Mouse (Mus musculus): ENCODE measurements around the gene Ndufc2. TPM values are rescaled to one million over a fixed set of nuclear protein-coding genes. Genes with fewer than 3 reads are reported as not detected.

Gene Ndufc2
- total and polyA plus RNA-seq, 3 experiments, result 263 to 364 (median 264) TPM

DNA sequence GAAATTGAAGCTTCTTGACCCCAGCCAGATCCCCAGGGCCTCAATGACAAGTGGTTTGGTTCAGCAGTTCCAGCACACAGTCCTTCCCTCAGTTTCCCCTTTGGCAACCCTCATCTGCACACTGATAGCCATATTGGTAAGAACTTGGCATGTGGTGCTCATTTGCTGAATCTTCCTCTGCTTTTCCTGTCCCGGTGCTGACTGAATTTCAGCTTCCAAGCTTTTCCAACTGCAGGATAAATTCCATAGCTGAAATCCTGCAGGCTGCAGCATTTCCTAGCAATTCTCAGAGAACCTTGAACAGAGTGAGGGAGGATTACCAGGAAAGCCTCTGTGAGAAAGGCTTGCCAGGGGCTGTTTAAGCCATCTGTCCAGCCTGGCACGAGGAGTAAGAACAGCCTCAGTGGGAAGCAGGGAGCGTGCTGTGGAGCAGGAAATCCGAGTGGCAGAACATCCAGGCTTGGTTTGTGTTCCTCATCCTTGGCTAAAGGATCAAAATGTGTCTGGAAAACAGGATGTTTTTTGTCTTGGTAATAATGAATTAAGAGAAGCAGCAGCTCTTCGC lies 12.9 kb upstream of the Ndufc2 start:
- DNase-seq, result no peak

DNA sequence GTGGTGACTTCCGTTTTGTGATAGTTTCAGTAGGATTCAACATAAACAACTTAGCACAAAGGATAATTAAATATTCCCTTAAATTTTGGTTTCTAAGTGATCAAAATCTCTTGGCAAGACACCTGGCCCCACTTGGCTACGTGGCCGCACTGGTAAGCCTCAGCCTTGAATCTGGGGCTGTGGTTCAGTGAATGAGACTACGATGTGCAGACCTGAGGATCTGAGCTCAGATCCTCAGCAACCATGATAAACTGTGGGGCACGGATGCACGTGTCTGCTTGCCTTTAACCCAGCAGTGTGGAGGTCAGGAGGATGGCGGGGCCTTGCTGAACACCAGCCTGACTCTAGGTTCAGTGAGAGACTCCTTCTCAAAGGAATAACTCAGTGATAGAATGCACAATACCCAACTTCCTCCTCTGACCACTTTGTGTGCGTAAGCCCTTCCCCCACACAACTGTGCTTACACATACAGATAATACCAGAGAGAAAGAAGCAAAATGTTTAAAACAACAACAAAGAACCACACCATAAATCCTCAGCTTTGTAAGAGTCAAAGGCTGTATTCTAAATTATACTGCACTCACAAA lies 12.1 kb upstream of the Ndufc2 start:
- DNase-seq, result no peak

DNA sequence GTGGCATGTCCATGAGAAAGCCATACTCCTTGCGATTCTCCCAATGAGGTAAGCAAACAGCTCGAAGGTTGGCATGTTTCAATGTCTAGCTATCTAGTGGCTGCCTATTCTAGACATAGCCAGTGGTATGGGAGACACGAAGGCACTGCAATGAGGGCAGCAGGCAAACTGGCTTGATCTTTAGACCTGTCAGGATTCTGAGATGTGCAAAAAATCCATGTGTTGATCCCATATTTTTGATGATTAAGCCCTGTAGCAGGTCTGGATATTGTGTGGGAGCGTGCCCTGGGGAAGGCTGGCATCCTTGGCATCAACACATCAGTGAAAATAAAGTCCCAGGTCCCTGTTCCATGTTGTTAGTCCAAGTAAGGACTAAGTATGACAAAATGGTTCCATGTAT lies 11.3 kb upstream of the Ndufc2 start:
- no peak for DNase-seq

DNA sequence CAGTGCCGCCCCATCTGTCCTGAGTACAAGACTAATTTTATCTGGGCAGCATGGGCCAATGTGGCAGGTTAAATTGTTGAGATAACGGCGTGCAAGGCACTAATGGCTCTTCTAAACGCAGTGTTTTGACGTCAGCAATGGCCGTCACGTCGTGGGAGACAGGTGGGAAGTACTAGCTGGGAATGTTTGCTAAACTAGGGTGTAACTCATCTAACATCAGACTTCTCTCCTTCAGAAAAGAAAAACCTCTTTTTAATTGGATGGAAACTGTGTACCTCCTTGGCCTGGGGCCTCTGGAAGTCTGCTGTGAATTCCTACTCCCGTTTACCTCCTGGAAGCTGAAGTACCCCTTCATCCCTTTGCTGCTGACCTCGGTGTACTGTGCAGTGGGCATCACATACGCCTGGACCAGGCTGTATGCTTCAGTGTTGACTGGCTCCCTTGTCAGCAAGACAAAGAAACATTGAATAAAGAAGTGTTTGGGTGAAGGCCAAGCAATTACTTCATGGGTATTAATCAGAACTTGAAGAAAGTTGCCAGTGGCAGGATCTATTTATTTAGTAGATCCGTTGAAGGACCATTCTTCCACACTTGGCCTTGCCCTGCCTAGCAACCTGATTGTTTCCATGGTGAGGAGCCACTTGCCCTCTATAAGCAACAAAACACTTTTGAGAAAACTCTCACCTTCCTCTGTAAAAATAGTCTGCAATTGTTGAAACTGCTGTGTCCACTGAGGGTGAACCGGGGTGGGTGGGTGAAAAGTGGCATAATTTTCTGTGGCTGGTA lies 8.3 kb upstream of the Ndufc2 start:
- DNase-seq, result no peak

DNA sequence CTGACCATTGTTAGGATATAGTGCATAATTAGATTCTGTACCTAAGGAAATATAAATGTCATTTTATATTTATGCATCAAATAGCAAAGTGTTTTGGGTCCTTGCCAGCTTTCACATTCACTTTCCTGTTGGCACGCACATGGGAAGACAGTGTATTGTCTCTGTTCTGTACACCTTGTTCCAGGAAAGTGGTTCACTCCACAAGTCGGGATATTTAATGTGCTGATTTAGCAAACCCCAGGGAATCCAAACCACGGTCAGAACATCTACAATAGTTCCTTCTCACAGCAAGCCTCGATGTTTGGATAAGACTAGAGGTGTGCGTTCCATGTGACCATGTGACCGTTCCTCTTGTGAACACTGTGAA lies 7.7 kb upstream of the Ndufc2 start:
- DNase-seq, result no peak

DNA sequence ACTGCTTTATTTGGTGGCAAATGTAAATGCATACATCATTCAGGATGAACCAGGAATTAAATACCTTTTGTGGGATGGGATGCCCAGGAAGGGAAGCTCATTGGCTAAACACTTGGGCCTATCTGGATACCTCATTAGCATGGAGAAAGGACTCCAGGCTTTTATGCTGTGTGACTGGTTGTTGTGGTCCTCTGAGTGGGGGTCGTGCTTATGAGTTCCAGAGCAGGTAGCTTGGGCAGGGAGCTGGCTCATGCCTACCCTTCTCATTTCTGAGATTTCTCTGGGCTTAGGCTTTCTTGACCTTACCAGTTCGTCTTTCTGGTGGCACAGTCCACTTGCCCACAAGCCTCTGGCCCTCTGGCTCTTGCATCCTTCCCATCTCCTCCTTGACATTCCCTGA lies 5.4 kb upstream of the Ndufc2 start:
- DNase-seq, result no peak

DNA sequence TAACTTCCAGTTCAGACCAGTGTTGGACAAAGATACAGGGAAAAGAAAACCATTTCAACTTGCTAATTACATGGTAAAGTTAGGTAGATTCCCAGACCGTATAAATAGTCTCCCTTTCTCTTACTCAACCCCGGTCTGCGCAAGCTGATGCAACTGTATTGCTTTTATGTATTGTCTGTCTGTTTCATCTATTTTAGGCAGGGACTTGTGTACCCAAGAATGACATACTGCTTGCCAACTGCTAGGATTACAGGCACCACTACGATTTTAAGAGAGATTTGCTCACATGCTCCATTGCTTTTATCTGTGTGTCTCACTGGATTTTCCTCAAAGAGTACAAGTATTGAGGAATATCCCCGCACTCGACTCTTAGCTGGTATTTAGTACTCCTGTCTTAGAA lies 860 bp upstream of the Ndufc2 start:
- no peak for DNase-seq

DNA sequence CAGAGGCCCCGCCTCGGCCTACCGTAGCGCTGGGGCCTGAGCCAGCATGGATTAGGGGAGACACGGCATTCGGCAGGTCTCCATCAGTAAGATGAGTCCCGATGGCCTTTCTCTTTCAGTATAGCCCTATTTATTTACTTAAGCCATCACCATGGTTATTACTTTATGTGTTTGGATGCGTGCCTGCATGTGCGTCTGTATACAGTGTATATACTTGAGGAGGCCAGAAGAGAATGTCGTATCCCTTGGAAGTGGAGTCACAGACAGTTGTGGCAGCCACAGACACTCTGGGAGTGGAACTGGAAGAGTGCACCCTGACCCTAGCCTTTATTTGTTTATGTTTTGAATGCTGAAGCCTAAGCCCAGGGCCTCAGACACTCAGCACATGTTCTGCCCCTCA lies 7.3 kb downstream of the Ndufc2 start:
- no peak for DNase-seq

DNA sequence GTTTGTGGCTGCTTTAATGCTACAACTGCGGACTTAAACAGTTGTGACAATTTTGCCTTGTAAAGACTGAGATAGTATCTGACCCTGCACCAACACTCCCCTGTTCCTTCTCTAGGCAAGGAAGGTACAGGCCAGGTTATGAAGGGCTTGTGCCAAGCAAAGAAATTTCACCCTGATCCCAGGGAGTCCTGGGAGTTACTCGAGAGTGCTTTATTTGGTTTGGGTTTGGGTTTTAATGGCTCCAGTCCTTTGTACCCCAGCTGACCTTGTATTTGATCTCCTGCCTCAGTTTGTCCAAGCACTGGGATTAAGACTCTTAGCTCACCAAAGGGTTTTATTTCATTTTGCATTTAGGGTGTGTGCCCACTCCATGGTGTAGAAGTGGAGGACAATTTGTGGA lies 11.3 kb downstream of the Ndufc2 start:
- DNase-seq, result no peak

DNA sequence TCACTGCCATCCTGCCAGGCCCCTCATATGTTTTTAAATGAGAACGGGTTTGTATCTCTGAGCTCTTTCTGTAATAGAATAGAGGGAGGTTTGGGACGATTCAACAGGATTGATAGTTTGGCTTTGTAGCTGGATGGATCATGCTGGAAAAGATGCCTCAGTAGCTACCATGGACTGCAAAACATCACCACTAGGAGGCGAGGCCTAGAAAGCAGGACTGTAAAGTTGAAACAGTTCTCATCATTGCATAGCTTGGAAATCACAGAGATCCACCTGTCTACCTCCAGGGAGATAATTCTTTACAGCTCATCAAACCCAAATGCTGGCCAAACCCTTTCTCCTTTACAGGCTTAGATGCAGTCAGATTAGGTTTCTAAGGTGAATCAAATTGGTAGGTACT lies 11.8 kb downstream of the Ndufc2 start:
- no peak for DNase-seq

DNA sequence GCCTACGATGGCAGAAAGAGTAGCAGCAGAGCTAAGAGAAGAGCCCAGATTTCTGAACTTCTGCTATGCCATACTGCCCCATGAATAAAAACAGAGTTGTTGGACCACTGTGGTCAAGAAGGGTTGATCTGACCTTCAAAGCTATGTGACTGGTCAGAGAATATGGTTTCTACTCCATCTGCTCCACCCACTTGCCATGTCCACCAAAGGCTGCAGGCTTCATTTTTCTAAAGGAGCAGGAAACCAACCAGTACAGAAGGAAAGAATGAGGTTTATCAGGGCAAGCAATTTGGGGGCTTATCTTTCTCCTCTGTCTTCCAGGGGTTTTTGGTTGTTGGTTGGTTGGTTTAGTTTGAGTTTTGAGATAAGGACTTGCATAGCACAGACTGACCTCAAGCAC lies 14.2 kb downstream of the Ndufc2 start:
- DNase-seq, result no peak

DNA sequence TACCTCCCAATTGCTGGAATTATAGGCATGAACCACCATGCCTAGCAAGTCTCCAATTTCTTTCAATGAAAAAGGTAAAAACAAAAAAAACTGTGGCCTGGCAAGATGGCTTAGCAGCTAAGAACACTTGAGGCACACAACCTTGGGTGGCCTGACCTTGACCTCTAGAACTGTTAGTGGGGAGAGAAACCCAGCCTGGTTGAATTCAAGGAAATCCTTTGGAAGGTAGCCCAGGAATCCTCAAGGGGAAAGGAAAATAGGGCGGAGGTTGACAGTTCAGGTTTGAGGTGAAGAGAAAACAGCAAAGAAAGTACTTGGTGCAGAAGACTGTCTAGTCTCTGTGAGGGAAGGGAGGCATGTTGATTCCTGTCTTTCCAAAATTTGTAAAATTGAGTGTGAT lies 14.6 kb downstream of the Ndufc2 start:
- peak; percentile 73 for DNase-seq

DNA sequence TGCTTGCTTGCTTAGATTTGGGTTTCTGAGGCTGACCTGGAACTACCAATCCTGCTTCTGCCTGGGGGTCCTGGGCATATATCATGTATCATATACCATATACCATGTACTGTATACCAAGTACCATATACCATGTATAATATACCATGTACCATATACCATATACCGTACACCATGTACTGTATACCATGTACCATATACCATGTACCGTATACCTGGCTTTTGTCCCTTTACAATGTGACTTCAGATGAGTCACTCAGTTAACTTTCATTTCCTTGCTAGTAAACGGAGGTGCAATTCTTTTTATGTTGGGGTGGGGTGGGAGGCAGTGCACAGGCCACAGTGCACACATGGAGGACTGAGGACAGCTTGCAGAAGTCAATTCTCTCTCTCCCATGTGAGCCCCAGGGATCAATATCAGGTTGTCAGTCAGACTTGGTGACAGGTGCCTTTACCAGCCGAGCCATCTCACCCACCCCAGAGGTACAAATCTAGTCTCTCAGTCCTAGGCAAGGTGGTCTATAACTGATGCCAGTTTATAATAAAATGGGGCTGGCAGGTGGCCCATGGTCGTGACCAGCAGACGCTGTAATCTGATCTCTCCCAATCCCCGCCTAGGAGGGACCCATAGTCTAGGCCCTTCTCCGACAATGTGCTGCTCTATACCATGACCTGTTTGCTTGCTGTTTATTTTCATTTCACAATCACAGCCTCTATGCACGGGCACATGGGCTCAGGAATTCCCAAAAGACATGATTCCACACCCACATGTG lies 15.3 kb downstream of the Ndufc2 start:
- no peak for DNase-seq

DNA sequence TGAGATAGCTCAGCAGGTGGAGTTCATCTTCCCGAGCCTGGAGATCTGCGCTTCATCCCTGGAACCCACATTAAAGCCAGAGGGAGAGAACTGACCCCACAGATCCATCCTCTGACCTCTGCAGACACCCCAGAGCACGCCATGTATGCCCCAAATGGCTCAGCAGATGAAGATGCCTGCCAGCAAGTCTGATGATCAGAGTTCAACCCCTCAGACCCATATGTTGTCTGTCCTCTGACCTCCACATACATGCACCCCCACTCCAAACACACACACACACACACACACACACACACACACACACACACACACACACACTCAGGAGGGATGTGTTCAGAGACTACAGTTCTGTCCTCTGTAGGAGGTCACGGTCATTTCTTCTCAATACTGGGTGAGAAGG lies 16.7 kb downstream of the Ndufc2 start:
- DNase-seq, result no peak

DNA sequence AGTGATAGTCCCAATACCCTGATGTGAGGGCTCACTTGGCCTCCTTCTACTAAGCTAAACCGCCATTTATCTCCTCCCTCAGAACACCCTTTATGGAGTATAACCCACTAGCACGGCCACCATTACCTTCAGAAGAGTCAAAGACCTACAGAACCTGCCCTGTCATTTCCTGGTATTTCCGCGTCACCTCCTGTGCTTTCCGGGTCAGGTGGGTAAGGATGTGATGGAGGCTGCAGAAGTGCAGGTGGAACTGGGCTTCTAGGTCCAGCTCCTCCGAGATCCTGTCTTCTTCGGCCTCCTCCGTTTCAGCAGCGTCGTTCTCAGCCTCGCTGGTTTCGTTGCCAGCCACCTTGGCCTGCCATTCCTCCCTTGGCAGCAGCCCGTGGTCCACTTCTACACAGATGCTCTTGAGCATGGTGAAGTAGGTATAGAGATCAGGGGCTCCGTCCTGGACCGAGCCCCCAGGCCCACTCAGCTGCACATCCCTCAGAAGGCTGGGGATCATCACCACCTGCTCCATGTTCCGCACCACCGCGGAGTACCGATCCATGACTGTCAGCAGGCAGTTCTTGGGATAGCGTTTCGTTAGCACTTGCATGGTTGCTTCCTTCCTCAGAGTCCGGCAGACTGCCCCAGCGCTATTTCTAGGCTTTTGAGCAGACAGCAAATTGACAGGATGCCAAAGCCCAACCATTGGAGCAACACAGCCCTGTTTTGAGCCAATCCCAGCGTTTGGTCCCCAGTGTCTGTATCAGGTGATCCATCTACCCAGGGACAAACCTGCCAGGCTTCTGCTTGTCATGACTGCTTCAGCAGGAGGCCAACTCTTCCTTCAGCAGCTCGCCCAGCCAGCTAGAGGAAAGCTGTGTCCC lies 17.3 kb downstream of the Ndufc2 start, which contains the start of gene Thrsp:
TSS of gene Thrsp (minus strand) at position 825 of the 872 bp plus-strand sequence.
- peak; percentile 87 for DNase-seq

DNA sequence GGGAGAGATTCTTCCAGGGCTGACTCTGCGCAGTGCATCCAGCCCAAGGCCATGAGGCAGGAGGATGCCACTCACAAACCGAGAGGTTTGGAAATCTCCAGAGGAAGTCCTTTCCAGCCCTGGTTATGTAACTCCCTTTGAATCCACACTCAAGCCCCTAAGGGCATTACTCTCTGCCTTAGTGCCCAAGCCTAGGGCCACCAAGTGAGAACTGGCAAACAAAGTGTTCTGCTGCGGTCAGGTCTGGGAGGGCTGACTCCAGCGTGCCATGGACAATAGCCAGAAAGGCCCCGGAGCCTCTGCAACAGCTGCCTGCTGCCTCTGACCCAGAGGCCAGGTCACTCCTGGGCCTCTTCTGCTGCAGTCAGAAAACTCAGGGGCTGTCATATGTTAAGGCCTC lies 18.9 kb downstream of the Ndufc2 start:
- DNase-seq, result peak; percentile 85

DNA sequence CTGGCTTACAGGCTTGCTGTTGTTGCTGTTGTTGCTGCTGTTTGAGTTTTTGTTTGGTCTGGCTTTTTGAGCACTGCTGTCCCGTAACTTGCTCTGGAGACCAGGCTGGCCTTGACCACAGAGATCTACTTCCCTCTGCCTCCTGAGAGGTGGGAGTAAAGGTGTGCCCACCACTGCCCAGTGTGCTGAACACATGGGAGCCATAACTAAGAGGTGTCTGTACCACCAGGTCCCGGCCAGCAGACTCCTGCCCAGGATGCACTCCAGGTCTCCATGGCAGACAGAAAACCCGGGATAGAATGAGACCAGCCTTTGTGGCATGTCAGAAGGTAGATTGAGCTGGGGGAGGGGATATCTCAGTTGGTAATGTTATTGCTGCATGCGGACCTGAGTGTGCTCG lies 19.4 kb downstream of the Ndufc2 start:
- DNase-seq, result no peak

DNA sequence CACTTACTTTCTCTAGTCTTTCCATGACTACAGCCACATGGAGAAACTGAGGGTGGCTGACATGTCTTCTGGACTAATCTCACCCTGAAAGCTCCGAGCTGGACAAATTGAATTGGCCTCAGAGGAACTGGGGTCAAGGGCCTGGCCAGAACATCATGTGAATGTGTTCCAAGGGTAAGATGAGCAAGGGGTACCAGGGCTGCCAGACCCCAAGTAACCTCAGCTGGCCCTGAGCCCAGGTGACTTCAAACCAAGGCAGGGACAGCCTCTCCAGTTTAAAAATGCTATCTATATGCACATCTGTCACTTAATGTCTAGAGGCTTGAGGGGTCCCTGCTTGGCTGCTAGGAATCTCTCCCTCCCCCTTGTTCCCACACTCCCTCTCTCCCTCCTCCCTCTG lies 20.6 kb downstream of the Ndufc2 start:
- DNase-seq, result peak; percentile 52

DNA sequence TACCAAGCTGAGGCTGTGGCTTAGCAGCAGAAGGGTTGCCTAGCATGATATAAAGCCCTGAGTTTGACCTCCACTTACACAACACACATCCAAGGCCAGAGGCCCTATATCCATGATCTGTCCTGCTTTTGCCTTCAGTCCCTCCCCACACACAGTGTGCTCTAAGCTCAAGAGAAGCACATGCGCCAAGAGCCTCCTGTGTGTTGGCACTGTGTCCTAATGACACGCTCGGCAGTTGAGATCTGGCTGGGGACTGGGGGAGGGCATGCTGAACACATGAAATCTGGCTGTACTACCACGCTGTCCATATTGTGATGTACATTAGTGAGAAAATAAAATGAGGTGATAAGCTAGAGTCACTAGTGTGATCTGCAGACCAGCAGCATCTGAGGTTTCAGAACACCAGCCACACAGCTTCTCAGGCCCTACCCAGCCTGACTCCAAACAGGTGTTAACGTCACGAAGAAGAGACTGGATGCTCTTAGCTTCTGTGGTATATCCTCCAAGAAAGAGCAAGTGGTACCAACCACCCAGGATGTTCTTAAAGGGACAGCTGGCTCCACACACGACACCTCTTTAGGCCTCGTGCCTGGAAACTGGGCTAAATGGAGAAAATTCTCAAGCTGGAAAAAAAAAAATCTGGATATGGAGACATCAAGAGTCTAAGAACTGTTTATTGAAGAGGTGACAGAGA lies 21.3 kb downstream of the Ndufc2 start:
- peak; percentile 84 for DNase-seq

DNA sequence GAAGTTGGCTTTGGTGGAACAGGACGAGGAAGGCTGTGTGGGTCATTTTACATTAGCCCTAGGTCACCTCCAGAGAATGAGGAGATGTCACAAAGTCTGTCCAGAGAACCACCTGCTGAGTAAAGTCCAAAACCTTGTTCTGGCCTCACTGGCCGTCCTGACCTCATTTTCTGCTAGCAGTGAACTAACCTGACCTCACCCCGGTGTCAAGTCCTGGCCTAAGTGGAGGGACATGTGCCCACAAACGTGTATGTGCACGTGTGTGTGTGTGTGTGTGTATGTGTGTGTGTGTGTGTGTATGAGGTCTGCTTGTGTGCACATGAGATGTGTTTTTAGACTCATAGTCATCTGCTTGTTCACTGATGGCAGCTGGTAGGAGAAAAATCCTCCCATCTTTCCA lies 24.0 kb downstream of the Ndufc2 start:
- no peak for DNase-seq

DNA sequence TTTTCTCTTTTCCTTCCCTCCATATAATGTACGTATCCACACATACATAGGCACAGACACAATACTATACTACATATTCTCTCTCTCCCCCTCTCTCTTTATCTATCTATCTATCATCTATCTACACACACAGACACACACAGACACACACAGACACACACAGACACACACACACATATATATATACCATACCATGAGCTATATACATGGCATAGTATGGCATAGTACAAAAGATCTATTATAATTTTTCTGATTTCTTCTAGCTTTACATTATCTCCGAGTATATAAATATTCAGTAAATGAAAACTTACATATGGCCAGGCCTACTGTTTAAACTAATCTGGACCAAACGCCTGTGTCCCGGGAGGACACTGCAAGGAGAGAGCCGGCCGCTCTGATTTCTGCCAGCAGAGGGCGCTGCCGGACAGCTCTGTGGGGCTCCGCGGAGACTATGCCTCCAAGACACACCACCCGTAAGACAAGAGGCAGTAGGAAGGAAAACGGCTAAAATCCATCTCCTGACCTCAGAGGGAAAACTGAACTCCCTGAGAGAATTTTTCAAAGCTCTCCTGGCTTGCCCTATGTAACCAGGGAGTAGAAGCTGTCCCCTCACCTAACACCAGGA lies 24.9 kb downstream of the Ndufc2 start:
- DNase-seq, result peak; percentile 90
